Mouse (Mus musculus): ENCODE measurements at regions not wholly inside any gene's neighbourhood (a gene's known extent, or its start where the extent isn't known, plus 50 kb on each side); places are given as distances from the start of the nearest gene placed in this dataset.

DNA sequence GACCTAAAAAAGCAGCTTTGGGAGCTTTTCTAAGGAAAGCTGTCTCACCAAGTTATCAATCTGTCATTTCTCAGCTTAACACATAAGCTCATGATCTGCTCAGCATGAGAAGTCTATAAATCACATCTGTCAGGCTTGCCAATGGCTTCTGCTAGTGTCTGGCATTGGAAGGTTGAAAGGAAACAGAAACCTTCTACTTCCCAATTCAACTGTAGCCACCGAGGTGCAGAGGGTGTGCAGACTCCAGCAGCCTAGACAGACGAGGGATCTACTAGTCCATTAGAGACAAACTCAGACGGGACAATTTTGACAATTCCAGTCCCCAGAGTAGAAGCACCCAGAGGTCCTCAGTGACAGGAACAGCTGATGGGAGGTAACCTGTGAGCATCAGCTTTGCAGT, 103.0 kb downstream of the Nab1 start:
- ATAC-seq (replicated peaks; ENCODE audit: poor library complexity, severe bottlenecking), result peak; percentile 40; the same call in 1 of the 2 replicates

DNA sequence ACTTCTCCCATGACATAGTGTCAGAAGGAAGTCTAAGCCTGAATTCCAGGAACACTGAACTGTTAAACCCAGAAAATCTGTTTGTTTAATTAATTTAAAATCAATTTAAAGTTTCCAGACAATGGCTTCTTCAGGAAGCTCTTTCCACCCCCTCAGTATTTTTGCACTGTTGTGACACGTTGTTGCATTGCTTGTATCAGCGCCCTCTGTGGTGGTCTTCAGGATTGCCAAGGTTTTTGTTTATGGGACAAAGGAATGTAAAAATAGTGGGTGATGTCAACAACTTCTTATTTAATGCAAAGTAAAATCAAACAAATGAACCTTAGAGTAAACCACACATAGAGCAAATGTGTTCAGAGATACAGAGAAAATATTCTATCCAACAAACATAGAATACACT, 107.5 kb downstream of the Nab1 start:
- ATAC-seq (replicated peaks; ENCODE audit: poor library complexity, severe bottlenecking), result no peak

DNA sequence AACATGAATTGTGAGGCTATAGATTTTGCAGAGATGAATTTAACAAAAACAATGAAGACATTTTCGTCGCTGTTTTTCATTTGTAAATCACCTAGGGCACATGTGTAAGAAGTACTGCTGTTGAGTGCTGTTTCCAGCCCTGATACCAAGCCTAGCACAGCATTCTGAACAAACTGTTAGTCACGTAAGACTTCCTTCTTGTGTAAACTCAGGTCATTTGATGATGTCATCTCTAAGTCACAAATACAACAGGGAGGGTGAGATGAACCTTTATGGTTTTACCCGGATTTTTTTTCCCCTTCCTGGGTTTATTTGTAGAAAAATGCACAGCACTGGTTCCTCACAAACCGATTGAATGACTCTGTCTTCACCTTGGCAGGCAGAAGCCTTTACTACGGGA, 111.6 kb downstream of the Nab1 start:
- ATAC-seq (replicated peaks; ENCODE audit: poor library complexity, severe bottlenecking), result no peak

DNA sequence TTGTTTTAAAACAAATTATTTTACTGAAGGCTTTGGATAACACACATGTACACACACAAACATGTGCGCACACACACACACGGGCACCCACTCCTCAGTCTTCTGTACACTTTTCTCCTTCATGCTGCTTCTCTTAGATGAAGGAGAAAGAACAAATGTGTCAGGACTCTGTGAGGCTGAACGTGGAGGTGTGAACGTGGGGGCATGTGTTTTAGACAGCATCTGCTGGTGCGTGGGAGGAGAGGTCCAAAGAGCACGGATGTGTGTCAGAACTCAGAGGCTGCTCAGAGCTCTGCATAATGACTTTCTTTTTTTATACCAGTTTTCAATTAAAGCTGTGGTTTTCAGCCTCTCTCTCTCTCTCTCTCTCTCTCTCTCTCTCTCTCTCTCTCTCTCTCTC, 112.4 kb downstream of the Nab1 start:
- ATAC-seq (replicated peaks; ENCODE audit: poor library complexity, severe bottlenecking), result no peak

DNA sequence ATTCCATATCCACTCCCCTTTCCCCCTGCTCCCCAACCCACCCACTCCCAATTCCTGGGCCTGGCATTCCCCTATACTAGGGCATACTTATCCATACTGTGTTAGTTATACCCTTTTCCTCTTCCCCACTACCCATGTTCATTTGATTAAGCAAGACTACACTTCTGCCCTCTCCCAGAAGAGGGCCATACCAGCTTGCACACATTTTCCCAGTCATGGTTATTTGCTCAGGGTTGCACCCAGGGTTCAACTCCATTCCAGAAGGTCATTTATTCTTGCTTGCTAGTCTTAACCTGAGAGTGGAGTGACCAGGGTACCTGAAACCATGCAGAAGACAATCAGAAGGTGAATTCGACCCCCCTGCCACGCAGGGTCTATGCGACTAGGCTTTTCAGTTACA, 113.4 kb downstream of the Nab1 start:
- ATAC-seq (replicated peaks; ENCODE audit: poor library complexity, severe bottlenecking), result no peak

DNA sequence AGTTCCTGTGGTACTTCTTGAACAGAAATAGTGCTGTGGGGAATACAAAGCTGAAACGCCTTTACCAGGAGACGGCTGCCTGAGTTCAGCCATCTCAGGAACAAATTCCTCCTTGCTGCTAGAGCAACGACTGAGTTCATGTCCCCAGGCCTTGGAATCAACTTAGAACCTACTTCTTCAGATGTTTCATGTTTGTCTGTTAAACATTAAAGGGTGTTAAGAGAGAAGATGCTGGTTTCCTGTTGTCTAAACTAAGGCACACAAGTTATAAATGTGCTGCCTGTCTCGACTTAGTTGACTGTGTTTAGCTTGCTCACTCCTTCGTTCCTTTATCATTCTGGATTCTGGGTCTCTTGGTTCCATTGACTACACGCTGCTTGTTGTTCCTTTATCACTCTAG, 125.2 kb downstream of the Nab1 start:
- ATAC-seq (replicated peaks; ENCODE audit: poor library complexity, severe bottlenecking), result no peak

DNA sequence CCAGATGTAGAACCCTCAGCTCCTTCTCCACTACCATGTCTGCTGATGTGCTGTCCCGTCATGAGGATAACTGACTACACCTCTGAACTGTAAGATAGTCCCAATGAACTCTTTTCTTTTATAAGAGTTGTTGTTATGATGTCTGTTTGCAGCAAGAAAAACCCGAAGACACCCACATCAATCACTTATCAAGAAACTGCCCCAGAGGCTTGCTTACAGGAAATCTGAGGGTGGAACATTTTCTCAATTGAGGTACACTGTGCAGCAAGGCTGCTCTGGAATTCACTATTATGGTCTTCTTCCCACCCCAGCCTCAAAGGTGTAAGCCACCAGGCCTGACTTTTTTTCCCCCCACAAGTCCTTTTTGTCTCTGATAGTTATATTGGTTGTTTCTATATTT, 125.8 kb downstream of the Nab1 start:
- no peak for ATAC-seq (replicated peaks; ENCODE audit: poor library complexity, severe bottlenecking)

DNA sequence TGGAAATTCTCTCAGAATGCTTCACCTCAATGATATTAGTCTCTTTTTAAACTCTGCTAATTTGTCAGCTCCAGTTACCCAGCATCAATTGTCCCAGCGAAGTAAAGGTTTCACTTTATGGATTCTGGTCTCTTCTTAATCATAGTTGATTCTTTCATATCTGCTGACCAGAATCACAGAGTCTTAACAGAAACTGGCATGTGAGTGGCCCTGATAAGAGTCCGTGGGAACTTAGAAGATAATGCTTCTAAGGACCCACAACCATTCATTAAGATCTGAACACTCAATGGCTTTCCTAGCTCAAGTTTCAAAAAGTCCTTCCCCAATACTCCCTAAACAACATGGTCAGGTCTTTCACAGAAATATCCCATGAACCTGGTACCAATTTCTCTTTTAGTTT, 126.7 kb downstream of the Nab1 start:
- ATAC-seq (replicated peaks; ENCODE audit: poor library complexity, severe bottlenecking), result no peak

DNA sequence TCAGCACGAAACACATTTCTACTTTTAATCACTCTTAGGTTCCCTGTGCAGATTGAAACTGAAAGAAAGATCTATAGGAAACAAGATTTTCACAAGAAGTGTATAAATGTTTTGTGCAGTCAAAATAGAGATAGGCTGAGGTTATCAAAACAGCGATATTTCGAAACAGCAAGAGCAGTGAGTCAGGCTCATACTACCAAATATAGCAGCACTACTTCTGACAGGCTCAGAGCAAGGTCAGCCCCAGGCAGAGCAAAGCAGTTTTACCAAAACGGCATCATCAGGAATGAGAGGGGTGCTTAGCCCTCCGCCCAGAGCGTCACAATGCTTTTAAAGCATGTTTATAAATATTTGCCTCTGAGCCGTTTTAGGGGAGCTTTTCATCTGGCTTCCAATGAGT, 133.4 kb upstream of the Gls start:
- ATAC-seq (replicated peaks; ENCODE audit: poor library complexity, severe bottlenecking), result peak; percentile 52

DNA sequence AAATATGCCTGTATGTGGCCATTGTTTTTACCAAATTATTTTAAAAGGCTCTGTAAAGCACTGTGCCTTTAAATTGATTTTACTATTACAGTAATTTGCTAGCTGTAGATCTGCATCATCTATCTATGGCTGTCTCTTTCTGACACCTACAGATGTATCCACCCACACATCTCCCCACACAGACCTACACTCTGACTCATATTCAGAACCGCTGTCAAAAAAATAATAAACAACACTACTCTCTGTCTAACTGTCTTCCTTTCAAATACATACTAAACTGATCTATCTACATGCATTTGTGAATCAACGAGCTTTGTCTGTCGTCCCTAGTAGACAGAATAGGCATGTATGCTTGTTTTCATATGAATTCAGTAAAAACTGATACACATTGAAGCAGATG, 130.6 kb upstream of the Gls start:
- ATAC-seq (replicated peaks; ENCODE audit: poor library complexity, severe bottlenecking), result no peak

DNA sequence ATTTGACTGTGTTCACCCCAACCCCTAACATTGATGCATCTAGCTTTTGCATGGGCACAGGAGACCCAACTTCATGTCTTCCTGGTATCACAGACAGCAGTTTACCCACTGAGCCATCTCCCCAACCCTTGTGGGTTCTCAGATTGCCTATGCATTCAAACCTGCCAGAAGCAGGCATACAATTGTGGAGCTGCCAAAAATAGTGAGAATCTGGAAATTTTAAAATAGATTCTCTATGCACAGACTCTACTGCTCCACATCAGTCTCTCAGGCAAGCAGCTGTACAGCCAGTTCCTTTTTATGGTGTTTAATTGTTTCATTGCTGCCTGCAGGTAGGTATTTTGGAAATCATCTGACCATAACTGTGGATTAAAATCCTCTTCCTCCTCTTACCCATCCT, 129.9 kb upstream of the Gls start:
- ATAC-seq (replicated peaks; ENCODE audit: poor library complexity, severe bottlenecking), result no peak

DNA sequence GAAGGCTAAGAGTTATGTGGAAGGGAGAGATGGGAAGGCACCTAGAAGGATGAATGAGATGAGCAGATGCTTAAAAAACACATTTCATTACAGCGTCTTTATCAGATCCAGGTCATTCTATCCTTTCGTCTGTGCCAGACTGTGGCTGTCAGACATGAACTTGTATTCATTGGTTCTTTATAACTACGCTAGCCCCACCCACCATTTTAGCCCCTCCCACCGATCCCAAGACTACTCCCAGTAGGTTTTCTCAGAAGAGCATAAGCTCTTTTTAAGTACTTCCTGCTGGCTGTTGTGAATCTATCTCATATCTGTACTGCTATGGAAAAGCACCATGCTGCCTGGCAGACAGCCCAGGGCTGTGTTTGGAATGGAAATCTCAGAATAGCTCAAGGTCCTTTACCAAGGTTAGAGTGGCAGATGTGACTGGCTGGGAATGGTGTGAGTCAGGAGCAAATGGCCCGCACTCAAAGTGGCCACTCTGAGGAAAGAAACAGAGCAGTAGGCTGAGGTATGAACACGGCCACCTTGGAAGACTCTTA, 121.1 kb upstream of the Gls start:
- no peak for ATAC-seq (replicated peaks; ENCODE audit: poor library complexity, severe bottlenecking)

DNA sequence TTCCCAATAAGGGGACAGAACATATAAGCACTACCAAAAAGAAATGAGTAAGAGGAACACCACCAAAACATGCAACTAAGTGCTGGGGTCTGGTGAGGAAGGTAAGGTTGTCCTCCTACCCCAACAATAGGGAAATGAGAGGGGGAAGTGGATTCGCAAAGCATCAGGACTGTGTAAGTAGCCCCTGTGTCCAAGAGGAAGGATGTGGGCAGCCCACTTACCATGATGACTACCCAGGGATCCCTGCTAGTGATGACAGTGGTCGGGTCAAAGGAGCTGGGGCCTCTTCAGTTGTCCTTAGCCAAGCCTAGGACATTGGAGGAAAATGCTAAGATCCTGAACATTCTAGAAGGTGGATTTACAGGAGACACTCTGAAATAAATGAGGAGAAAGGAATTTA, 109.1 kb upstream of the Gls start:
- ATAC-seq (replicated peaks; ENCODE audit: poor library complexity, severe bottlenecking), result peak; percentile 100

DNA sequence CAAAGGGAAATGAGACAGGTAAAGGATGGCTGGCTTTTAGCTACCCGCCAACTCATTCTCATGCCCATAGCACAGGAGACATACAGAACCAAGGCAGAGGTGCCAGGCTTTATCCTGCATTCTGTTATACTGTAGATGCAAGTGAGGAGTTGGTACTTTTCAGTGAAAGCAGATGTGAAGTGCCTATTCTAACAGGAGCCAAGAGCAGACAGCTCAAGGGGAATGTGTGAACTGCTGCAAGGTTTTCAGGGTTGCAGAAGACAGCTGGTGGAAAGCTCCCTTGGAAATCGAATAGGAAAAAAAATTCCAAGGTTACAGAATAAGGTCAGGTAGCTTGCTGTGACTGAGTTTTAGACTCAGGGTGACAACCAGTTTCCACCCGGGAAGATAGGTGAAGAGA, 105.7 kb upstream of the Gls start:
- ATAC-seq (replicated peaks; ENCODE audit: poor library complexity, severe bottlenecking), result no peak

DNA sequence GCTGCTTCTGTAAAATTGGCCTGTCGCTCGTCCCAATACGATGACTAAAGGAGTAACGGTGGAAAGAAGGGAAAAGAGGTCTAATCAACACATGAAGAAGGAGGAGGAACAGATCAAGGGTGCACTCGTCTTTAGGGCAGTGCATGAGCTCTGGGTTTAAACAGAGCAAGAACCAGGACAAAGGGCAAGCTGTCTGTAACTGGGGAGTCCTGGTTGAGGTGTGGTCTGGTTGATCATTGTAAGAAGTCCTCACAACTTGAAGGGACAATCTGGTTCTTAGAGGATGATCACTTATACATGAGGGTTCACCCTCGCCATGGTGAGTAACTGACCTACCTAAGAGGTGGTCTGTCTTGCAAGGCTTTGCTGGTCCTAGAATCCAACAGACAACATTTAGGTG, 105.2 kb upstream of the Gls start:
- ATAC-seq (replicated peaks; ENCODE audit: poor library complexity, severe bottlenecking), result no peak

DNA sequence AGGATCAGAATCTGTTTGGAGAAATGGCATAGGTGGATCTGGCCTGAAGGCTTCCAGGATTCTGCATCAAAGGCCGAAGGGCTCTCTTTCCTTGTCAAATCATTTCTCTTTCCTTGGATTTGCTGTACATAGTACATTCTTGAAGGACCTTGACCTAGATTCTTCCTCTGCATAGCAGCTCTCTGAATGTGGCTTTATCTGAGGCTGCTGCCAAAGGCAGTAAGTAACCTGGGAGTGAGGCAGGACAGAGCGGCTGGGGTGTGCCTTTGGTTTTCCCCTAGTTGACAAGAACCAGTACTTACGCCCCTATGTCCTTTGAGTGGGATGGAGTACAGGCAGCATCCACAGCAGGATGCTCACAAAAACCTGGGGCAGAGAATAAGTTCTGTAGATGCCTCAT, 103.7 kb upstream of the Gls start:
- no peak for ATAC-seq (replicated peaks; ENCODE audit: poor library complexity, severe bottlenecking)

DNA sequence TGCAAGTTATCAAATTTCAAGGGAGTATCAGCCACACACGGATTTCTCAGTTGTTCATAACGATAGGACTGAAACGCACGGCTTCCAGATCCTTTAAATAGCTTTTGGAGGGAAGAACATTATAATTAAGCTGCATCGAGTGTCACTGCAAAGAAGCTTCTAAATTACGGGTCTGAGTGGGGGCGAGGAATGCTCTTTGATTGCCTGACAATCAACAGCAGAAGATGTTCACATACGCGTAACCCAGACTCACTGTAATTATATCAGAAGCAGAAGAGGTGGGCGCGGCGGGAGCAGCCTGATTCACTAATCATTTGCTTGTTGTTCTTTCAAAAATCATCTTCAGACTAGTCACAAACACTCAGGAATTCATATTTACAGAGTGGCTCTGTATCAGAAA, 99.0 kb upstream of the Gls start:
- ATAC-seq (replicated peaks; ENCODE audit: poor library complexity, severe bottlenecking), result no peak

DNA sequence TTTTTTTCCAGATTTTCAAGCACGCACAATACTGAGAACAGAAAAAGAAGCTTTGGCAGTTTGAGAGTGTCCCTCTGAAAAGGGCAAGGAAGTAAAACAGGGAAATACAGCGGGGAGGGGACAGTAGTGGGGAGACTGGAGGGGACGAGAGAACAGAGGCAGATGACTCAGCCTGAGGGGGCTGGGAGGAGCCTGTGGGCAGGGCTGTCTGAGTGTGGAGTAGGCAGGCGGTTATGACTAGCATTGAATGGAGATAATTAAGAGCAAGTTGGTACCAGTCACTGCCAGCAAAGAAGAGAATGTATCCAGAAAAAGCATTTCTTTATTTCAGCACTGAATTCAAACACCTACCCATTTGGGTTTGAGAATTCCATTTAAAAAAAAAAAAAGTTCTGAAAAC, 98.4 kb upstream of the Gls start:
- peak; percentile 100 for ATAC-seq (replicated peaks; ENCODE audit: poor library complexity, severe bottlenecking)

DNA sequence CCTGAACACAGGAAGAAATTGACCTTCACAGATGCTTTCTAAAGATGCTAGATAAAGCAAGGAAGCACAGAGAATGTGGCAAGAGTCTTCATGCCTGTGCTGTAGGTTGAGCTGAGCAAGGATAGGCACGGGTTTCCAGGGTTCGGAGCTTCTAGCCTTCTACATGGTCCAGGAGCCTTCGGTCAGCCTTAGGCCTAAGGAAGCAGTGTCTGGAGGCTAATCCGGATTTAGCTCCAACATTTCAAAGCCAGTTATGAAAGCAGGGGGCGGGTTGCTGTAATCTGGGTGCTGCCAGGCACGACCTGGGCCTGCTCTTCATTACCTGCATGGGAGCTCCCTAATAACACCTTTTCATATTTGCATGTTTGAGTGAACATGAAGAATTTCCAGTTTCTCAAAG, 97.5 kb upstream of the Gls start:
- no peak for ATAC-seq (replicated peaks; ENCODE audit: poor library complexity, severe bottlenecking)

DNA sequence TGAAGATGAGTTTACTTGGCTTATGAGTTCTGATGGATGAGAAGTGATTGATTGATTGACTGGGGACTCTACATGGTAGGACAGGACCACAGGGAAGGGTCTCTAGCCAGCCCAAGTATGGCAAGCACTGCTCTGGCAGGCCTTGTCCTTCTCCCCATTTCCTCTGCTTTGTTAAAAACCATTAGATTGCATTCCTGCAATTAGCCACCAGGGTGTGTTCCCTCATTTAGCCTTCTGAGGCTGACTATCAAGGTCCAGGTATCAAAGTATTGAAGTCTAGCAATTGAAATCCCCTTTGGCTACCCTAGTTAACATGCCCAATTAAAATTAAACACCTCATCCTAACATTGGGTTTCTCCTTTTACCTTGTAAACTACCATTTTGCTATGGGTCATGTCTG, 95.5 kb upstream of the Gls start:
- ATAC-seq (replicated peaks; ENCODE audit: poor library complexity, severe bottlenecking), result no peak

DNA sequence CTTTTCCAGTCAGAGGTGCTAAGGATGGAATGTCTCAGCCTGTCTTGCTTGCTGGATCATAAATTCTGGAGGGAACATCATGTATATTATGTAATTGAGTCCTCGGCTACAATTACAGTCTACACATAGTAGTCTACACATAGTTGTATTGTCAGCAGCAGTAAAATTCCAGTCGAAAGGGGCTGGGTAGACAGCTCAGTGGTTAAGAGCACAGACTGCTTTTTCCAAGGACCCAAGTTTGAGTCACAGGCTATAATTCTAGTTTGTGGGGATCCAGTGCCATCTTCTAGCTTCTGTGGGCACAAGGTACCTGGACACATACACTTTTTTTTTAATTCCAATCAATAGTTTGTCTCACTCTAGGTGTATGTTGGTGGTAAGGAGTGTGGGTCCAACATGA, 91.3 kb upstream of the Gls start:
- no peak for ATAC-seq (replicated peaks; ENCODE audit: poor library complexity, severe bottlenecking)

DNA sequence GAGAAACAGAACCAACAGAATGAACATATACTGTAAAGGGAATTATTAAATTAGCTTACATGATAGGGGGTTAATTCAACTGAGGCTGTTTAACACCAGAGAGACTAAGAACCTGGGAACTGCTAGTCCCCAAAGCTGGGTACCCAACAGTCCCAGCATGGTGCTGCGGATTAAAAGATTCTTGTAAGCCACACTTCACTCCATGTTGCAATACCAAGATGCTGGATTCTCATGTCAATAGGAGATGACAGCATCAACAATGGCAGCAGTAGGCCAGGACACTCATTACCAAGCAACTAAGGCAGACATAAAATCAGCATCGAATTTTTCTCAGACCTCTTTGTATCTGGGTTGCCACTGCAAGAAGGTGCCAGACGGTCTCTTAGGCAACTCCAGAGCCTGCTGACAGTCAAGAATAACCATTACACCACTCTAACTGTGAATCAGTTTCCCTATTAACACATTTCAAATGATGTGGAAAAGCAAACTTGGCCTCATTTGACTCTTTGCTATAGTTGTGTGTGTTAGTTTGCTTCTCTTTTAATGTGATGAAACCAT, 79.1 kb upstream of the Gls start:
- ATAC-seq (replicated peaks; ENCODE audit: poor library complexity, severe bottlenecking), result no peak

DNA sequence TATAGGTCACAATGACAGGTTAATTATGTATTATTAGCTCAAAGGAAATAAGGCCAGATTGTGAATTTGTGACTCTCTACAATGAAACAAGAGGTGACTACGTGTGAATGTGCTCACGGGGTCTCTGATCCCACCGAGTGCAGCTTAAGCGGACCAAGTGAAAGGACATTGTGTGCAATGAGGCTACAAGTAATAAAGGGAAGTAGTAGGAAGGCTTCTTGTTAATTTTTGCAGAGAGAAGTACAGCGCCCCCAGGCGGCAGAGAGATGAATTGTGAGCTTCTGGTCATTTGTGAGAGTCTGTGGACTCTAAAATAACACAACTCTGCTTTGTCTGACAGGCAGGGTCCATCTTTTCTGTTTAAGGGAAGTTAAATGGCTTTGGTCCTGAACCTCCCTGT, 73.9 kb upstream of the Gls start:
- peak; percentile 72 for ATAC-seq (replicated peaks; ENCODE audit: poor library complexity, severe bottlenecking)

Measured in granulocyte monocyte progenitor cell, adult 5-6 weeks (primary cell).